Mouse (Mus musculus) ES-Bruce4 (cell line): ENCODE results near the gene Abhd14b.

Source experiments
- CTCF ChIP-seq: IDR thresholded peaks from one replicate; pipeline ENCODE4 v1.8.1; 2011; ENCODE audit warnings: low read depth, low read length
- POLR2A ChIP-seq: IDR thresholded peaks from one replicate; pipeline ENCODE4 v1.8.1; 2011; ENCODE audit warnings: low read length; ENCODE audit not compliant: insufficient read depth

GRCm38 (mm10) chr9:106481676-106482075, 34.4 kb downstream of the Abhd14b start:
- no peak for TF ChIP-seq POLR2A
- TF ChIP-seq CTCF: no peak
